Mouse (Mus musculus): ENCODE measurements around the gene Usp24.
A peak's percentile ranks its signal among the peaks of the same experiment; 100 is the strongest.

Gene Usp24

DNA sequence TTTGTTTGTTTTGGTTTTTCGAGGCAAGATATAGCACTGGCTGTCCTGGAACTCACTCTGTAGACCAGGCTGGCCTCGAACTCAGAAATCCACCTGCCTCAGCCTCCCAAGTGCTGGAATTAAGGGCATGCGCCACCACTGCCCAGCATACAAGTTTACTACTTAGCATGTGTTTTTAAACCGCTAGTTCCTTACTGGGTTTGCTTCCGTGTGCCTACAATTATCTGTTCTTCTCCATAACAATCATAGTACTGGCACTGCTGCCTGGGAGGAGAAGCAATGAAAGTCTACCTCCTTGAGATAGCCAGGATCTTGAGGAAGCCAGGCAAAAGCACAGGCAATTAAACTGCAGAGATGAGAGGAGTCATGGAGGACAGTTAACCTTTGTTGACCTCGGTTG is 112.6 kb downstream of the Usp24 start:
- peak; percentile 12 for DNase-seq (ENCODE audit: low read depth, low spot score)

DNA sequence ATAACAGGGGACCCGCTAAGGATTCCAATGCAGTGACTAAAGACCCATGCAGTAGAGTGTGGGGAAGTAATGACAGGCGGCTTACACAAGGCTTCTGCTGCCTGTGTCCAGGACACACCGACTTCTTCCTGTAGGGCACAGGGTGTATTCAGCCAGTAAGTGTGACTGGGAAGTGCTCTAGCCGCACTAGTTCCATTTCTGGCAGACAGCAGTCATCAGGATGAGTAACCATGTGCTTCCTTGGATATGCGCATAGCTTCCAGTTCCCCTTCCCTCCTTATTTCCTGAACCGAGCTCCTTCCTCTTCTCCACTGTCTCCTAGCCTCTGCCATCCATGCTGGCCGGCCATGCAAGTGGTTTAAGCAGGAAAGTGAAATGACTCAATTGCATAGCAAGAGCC is 113.1 kb downstream of the Usp24 start:
- peak; percentile 23 for DNase-seq (ENCODE audit: low read depth, low spot score)

DNA sequence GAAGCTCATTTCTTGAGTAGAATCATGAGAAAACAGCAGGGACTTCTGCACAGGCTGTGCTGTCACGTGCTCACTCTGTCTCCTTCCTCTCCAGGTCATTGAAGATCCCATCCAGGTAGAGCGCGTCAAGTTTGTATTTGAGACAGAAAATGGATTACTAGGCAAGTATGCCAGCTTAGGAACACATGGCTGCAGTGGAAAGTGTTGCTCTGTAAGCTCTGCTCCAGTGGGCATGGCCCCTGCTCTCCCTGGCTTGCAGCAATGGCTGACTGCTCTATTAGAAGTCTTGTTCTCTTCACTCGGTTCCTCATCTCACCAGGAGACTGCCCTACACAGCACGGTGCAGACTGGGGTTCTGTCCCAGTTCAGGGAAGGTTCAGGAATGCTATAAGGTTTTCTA is 114.4 kb downstream of the Usp24 start:
- no peak for DNase-seq (ENCODE audit: low read depth, low spot score)

DNA sequence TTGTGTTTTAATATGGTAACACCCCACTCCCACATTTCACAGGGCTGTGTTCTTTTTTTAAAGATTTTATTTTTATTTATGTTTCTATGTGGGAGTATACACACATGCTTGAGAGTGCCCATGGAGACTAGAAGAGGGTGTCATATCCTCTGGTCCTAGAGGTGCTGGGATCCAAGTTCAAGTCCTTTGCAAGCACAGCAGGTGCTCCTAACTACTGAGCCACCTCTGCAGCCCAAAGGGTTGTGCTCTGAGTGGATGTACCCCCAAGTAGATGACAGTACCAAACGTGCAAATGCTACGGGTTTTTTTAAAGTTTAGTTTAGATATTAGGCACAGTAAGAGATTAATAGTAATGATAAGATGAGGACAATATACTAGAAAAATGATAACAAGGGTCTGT is 119.4 kb downstream of the Usp24 start:
- no peak for DNase-seq (ENCODE audit: low read depth, low spot score)

DNA sequence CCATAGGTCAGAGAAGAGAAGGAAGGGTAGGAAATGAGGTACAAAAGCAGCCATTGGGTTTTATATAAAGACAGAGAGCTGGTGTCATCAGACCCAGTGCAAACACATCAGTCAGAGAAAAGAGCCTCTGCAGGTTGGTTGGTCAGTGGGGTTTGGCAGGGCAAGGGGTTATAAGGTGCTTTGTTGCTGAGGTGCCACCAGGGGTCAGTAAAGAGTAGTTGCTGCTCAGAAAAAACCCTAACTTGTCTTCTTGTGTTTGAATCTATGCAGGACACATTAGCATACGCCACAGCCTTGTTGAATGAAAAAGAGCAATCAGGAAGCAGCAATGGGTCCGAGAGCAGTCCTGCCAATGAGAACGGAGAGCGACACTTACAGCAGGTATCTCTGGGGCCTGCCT is 120.5 kb downstream of the Usp24 start:
- peak; percentile 79 for DNase-seq (ENCODE audit: low read depth, low spot score)

DNA sequence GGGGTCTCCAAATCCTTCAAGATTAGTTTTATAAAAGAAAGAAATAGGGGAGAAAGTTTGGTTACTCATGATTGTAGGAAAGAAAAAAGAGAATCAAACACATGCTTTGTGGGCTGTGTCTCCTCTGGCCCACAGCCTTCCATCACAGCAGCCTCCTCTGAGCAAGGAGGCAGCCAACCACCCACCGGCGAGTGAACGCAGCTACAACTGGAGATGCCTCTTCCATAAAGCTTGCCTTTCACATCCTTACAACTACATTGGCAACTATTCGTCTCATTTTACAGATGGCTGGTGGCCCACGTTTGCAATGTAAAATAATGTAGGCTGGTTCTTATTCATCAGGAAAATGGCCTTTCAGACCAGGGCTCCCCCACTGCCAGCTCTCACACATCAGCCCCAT is 121.2 kb downstream of the Usp24 start:
- no peak for DNase-seq (ENCODE audit: low read depth, low spot score)

DNA sequence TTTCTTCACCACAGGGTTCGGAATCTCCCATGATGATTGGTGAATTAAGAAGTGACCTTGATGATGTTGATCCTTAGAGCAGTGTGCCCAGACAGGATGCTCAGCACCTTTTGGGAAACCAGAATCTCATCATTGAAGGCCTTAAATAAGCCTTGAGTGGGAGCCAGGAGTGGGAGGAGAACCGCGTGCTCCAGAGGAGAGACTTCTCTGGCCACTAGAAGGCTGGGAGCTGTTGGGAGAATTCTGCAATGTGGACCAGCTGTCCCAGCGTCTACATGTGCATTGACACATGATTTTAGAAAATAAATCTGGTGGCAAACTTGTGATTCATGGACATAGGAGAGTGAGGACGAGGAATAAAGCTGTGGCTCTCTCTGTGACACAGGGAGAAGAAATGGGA is 122.8 kb downstream of the Usp24 start:
- no peak for DNase-seq (ENCODE audit: low read depth, low spot score)

DNA sequence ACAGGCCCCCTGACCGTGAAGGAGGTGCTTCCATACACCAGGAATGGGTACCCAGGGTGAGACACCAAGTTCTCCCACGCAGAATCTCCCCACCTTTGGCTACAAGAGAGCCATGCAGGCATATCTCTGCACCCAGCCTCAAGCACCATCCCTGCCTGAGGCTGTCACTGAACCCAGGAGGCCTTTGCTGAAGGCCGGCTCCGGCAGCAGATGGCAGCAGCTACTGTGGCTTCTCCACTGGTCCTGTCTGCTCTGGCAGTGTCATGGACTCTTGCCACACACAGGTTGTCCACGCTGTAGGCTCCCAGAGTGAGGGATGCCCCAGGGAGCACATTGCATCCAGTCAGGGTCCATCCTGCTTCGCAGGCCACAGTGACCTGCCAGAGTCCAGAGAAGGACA is 127.2 kb downstream of the Usp24 start:
- DNase-seq (ENCODE audit: low read depth, low spot score), result no peak

DNA sequence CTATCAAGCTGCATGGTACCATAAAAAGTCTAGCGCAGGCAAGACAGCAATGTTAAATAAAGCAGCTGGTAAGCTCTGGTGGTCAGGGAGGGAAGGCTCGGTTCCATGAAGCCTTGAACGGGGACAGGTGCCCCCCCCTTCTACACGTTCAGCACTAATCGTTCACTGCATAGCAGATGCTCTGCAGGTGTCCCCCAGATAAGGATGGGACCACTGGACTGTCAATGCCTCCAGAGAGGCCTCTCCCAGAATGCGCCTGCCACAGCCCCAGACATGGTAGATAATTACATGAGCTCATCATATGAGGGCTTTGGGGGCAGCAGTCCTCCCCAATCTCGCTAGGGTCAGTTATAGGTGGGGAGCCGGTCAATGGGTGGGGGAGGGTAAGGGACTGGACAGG is 133.3 kb downstream of the Usp24 start:
- DNase-seq (ENCODE audit: low read depth, low spot score), result no peak

DNA sequence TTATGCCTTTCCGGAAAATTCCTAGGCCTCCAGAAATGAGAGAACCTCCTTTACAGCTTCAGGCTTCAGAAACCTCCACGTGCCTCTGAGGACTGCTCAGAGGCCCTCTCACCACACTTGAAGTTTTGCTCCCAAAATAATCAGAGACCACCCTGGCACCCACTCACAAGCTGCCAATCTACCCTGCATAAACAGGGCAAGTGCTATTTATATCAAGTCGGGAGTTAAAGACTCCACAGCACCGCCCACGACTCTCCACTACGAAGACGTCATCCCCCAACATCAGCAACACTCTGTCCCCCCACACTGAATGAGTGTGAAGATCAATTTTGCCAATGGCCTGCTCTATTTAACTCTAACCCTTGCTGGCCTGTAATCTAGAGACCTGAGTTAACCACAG is 136.4 kb downstream of the Usp24 start:
- DNase-seq (ENCODE audit: low read depth, low spot score), result no peak

DNA sequence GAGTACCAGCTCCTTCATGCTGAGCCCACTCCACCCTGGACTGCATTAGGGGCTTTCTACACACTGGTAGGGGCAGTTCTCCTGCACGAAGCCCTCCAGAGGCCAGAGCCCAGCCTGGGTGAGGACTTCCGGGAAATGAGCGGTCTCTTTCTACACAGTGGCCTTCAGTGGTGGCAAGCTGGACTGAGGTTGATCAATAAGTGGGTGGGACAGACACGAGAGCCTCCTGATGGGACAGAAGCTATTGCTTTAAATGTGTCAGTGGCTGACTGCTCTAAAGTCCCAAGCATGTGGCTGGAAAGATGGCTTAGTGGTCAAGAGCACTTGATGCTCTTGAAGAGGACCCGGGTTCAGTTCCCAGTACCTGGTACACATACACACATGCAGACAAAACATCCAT is 137.1 kb downstream of the Usp24 start:
- DNase-seq (ENCODE audit: low read depth, low spot score), result no peak

DNA sequence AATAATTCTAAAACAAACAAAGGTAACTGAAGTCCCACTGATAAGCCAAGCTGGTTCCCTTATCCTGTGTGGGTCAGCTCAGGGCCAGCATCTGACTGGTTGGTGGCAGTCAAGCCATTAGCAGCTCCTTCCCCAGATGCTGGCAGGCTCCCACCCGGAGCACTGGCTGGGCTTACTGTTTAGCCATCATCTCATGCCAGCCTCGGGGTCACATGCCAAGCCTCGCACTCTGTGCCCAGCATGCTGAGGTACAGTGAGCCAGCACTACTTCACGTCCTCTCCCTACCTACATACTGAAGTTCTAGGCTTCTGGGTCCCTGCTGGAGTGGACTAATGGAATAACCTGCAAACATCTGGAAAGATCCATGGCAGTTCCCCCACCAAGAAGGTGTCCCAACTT is 137.5 kb downstream of the Usp24 start:
- no peak for DNase-seq (ENCODE audit: low read depth, low spot score)

DNA sequence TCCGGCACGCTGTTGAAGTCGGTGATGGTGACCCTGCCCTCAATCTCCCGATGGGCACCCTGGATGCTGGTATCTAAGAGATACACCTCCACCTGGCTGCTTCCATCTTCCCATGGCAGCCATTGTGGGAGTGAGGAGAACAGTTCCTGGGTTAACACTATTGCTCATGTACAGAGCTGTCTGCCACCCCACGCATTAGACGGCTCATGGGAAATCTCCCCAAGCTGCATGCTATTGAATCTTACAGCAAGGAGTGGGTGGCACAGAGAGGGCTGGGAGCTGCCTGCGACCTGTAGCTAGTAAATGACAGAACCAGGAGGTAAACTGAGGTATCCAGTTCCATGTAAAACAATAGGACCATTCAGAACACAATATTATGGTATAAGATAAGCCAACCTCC is 138.5 kb downstream of the Usp24 start:
- DNase-seq (ENCODE audit: low read depth, low spot score), result no peak

DNA sequence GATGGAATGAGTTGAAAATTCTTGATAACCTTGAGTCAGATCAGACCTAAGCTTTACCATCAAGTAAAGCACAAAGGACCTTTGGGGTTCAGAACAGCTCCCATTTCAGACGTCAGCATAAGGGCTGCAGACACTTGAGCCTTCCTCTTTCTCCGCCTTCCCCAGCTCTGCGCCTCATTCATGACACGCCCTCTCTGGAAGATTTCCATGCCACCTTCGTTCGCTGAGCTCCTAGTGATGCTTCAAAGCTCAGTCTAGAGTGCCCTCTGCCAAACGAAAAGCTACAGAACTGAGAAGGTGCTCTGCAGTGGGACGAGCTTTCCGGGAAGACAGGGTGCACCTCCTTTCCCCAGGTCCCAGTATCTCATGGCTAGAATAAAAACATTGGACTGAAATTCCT is 146.0 kb downstream of the Usp24 start:
- no peak for DNase-seq (ENCODE audit: low read depth, low spot score)

DNA sequence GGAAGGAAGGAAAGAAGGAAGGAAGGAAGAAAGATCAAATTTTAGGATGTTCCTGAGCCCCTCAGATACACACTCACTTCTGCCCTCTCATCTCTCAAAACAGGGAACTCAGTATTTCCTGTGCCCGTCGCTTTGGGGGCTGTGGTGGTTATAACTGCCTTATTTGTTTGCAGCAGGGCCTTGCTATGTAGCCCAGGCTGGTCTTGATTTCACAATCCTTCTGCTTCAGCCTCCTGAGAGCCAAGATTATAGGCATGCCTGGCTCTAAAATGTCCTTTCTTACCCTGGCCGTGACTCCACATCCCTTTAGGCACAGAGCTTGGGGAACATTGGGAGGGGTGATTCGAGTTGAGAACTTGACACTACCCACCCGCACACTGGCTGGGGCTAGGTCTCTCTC is 146.5 kb downstream of the Usp24 start:
- DNase-seq (ENCODE audit: low read depth, low spot score), result no peak

DNA sequence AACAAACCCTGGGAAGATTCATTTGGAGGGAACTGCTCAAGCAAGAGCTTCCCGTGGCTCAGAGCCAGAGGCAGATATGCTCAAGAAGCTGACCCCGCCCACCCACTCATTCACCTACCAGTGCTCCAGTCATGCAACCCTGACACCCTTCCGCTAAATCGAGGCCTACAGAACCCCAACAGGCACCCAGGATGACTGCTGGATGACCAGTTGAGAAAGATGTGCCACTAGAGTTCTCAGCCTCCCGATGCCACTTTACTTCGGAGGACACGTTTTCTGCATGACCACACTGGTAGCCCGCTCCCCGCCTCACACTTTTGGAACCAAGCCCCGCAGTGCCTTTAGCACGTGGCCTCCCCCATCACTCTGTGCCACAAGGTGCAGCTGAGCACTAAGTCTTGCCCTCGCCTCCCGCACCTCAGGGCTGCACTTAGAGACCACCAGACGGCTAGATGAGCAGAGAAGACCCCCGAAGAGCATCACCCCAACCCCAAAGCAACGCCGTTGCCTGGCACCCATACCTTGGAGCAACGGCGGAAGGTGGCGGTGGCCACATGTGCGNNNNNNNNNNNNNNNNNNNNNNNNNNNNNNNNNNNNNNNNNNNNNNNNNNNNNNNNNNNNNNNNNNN is 147.3 kb downstream of the Usp24 start:
- DNase-seq (ENCODE audit: low read depth, low spot score), result peak; percentile 56

DNA sequence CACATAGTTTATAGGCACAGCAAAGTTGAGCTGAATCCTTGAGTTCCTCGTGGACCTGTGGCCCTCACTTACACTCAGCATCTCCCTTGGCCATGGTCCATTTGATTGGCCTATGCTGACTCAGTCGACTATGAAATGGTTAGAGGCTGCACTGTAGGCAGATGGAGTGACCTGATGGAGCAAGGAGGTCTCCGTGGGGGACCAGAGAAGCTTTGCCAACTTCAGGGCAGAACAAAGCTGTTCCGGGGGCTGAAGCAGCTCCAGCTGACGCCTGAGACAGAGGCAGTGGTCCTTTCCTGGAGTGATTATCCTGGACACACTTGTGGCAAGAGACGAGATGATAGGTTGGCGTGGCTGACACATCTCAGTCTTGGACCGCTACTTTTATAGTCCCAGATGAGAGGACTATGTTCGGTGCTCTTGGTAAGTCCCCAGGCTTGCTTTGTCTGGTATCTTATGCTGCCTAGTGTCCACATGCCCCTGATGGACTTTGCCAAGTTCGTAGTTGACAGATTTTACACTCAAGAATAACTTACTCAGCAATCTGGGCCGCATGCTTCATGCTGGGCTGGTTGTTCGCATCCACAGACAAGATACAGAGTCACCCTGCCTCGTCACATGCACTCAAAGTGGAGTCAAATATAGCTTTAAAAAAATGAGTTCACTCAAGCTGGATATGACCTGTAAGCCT is 151.6 kb downstream of the Usp24 start:
- DNase-seq (ENCODE audit: low read depth, low spot score), result no peak

DNA sequence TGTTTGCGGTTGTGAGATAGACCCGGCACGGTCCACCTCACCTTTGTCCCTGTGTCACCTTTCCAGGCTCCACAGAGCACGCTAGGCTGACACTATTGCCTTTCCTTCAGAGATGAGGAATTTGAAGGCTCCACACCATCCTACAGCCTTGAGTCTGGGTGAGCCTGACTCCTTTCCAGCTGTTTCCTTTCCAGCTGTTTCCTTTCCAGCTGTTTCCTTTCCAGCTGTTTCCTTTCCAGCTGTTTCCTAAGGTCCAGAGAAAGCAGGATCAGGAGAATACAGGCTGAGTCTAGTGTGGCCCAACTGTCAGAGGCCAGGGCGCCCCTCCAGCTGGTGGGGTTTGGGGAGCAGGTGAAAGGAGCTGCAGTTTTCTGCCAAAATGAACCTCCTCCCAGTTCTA is 154.9 kb downstream of the Usp24 start:
- no peak for DNase-seq (ENCODE audit: low read depth, low spot score)

DNA sequence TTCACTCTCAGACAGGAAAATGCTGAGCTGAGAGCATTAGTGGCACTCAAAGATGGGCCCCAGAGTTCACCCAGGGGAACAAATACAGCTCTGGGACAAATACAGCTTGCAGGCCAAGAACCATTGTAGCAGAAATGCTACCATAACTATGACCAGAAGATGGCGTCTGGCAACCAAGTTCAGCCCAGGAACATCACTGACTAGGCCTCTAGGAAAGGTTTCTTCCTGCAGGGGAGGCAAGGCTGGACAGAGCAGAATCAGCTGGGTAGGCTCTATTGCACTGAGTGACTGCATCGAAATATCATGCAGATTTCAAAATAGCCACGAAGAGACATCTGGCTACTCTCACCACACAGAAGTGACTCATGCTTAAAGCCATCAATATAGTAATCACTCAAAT is 156.3 kb downstream of the Usp24 start:
- peak; percentile 83 for DNase-seq (ENCODE audit: low read depth, low spot score)

DNA sequence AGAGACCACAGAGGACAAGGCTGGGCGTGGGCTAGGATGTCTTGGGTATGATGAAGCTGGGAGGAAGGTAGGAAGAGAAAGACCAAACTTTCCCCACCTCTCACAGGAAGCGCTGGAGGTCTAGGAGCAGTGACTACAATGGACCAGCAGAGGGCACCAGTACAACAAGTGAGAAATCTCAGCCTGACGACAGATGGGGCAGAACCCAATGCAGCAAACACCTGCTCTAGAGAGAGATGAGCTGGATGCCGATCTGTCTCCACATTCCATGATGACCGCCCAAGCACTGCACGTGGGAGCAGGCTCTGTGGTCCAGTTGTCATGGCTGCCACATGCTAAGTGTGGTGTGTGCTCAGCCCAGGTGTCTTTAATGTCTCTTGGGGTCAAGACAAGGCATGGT is 158.2 kb downstream of the Usp24 start:
- DNase-seq (ENCODE audit: low read depth, low spot score), result peak; percentile 76

DNA sequence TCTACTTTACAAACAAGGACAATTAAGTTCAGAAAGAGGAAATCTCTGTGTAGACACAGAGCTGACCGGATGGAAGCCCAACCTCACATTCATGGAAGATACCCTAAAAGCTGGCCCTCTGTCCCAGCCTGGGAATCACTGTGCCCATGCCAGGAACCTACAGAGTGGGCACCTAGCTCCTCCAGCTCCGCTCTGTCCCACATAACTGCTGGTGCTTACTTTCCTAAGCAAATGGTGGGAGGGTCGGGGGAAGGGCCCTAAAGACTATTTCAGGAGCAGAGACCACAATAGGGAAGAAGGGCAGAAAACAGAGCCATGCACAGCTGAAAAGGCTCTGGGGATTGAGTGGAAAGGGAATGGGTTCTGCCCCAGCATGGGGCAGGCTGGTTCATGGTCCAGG is 164.5 kb downstream of the Usp24 start:
- no peak for DNase-seq (ENCODE audit: low read depth, low spot score)

DNA sequence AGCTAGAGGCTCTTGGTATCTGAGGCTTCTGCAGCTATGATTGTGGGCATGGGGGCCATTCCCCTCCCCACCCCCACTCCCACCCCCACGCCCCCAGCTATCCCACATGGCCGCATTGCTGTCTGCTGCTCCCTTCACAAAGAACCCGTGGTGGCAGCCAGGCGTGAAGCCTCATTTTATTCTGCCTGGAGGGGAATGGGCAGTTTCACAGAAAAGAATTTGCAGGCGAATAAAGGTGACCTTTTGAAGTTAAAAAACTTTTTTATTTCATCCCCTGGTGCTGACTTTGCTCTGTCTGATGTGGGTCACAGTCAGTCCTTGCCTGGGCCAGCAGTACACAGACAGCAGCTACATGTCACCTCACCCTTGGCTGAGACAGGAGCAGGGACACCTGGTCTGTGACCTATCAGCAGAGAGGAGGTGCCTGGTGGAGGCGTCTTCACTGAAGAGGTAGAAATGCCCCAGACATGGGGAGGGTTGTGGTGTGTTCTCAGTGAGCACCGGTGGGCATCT is 167.3 kb downstream of the Usp24 start:
- no peak for DNase-seq (ENCODE audit: low read depth, low spot score)

DNA sequence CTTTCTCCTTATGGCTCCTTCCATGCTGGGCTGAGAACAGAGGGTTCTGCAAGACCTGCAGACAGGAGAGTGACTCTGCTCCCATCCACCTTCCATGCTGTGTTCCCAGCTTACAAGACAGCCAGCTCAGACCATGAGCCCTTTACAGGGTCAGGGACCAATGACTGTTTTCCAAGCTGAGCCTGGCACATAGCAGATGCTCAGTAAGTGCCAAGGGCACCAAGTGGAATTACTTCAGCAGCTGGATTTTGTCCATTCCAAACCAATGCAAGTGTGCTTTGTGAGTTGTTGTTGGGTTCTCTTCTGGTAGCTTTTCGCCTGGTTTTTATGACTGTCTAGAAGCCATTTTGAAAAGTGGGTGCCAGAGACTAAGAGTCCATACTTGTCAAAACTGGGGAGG is 167.8 kb downstream of the Usp24 start:
- no peak for DNase-seq (ENCODE audit: low read depth, low spot score)

DNA sequence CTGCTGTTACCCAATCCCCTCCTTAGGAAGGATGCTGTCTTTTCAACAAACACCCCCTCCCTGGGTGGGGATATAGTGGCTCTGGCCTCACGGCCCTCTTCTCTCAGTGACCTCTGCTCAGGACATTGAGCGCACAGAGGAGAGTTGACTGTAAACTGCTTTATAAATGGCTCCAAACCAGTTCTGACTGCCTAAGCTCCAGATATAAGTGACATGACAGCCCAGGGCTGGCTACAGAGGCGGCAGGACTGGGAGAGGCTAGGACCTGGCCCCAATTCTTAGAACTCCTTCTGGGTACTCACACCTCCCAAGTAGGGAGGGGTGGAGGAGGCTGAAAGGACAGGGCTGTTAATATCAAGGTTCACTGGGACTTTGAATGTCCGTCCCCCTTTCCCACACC is 174.6 kb downstream of the Usp24 start:
- DNase-seq (ENCODE audit: low read depth, low spot score), result no peak

All from ZHBTc4 (cell line).